Mouse (Mus musculus): ENCODE data around the gene Cdc42bpb. TPM values are rescaled to one million over a fixed set of nuclear protein-coding genes. Genes with fewer than 3 reads are reported as not detected.

The Cdc42bpb gene
- polyA plus RNA-seq, 2 experiments: 5.3 to 22.5 TPM

GRCm38 (mm10) chr12:111356216-111356615, 21.3 kb downstream of the Cdc42bpb start:
- Histone ChIP-seq H3K9me3 (ENCODE audit: control insufficient read depth, low read length) (no peaks in the 10 kb centered on the region), H3K4me3 (ENCODE audit: insufficient read depth in 1 of 2, low read depth in 2 of 2, low read length in 2 of 2) (no peak overlapping the region), H3K9ac (replicated peaks) (no peak overlapping the region), H3K36me3 (replicated peaks; ENCODE audit: control insufficient read depth, insufficient read depth, low read depth) (no peaks in the 10 kb centered on the region), H3K27me3 (ENCODE audit: control insufficient read depth, insufficient read depth, low read length) (no peaks in the 10 kb centered on the region), H3K4me1 (replicated peaks; ENCODE audit: control insufficient read depth in 2 of 2, insufficient read depth in 2 of 2, low read length in 1 of 2) (peaks cover 0 to 7% of the 10 kb centered on the region in 2 experiments; a peak in 1 of 4 replicates), H3K27ac (no peak overlapping the region), H3K4me2 (ENCODE audit: low read depth) (no peak overlapping the region)
- no peak for TF ChIP-seq EP300 (IDR thresholded peaks at IDR 0.05; ENCODE audit: low read depth)
- TF ChIP-seq CTCF (IDR thresholded peaks at IDR 0.05; ENCODE audit: low read depth): no peak
- 74% methylated on average over 8 of the region's 8 CpGs for WGBS (ENCODE audit: insufficient replicate concordance)
- ATAC-seq (ENCODE audit: insufficient read depth) (no peak), DNase-seq (ENCODE audit: low read depth in 3 of 3, low spot score in 3 of 3) (no peak)

DNA sequence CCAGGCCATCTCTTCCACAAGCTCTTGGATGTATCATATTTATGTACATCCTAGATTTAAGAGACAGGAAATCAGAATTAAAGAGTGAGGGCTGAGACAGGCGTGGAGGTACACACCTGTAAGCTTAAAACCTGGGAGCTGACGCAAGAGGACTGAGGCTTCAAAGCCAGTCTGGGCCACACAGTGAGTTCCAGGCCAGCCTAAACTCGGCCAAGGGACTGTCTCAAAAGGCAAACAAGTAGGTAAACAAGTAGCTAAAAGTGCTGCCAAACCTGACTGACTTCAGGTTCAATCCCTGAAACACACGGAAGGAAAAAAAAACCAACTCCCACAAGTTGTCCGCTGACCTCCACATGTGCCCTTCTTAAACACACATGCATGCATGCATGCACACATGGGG, 23.4 kb downstream of the Cdc42bpb start:
- H3K9me3 ChIP-seq (ENCODE audit: control insufficient read depth, low read length): no peaks in the 10 kb centered on the region
- H3K4me2 ChIP-seq (ENCODE audit: low read depth): no peak overlapping the region
- no peak overlapping the region for H3K9ac ChIP-seq (replicated peaks)
- no peak overlapping the region for H3K27ac ChIP-seq
- H3K4me3 ChIP-seq (ENCODE audit: insufficient read depth in 1 of 2, low read depth in 2 of 2, low read length in 2 of 2): no peak overlapping the region
- H3K4me1 ChIP-seq (replicated peaks; ENCODE audit: control insufficient read depth in 2 of 2, insufficient read depth in 2 of 2, low read length in 1 of 2): peaks cover 0 to 7% of the 10 kb centered on the region in 2 experiments; a peak in 1 of 4 replicates
- DNase-seq (ENCODE audit: low read depth in 3 of 3, low spot score in 3 of 3): no peak
- no peak for TF ChIP-seq EP300 (IDR thresholded peaks at IDR 0.05; ENCODE audit: low read depth)
- TF ChIP-seq CTCF (IDR thresholded peaks at IDR 0.05; ENCODE audit: low read depth): no peak
- no peaks in the 10 kb centered on the region for H3K27me3 ChIP-seq (ENCODE audit: control insufficient read depth, insufficient read depth, low read length)
- H3K36me3 ChIP-seq (replicated peaks; ENCODE audit: control insufficient read depth, insufficient read depth, low read depth): no peaks in the 10 kb centered on the region
- no peak for ATAC-seq (ENCODE audit: insufficient read depth)
- WGBS (ENCODE audit: insufficient replicate concordance): 60% methylated on average over 5 of the region's 5 CpGs

DNA sequence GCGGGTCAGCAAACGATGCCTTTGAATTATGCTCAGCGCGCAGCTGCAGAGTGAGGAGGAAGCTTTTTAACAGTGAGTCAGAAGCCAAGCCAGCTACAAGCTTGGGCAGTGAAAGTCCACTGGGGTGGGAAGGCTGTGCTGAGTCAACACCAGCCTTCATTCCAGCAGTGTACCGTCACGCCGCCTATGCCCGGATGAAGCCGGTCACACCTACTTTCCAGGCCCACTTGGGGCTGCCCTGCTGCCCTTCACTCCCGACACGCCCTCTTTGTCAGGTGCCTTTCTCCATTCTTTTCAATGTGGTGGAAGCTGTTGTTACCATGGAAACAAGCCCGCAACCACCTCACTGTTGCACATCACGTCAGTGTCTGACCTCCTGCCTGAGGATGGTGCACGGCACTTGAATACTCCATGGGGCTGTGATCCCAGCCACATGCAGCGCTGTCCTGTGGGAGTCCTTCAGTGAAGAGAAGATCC, 24.0 kb downstream of the Cdc42bpb start:
- ATAC-seq (ENCODE audit: insufficient read depth): peak; percentile 56

DNA sequence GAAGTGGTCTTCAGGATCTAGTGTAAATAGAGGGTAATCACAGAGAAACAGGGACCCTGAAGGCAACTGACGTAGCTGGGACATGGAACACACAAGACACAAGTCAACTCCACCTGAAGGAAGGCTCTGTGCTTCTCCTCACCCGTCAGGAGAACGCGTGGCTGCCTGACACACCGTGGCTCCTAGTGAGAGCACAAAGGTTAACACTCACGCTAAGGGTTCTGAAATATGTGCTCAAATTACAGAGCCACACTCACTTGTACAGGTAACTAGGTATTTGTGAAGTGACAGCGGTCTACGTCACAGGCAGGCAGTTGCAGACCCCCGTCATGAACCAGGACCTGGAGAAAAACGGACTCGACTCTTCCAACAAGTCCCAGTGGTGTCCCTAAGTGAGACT, 24.5 kb downstream of the Cdc42bpb start:
- H3K27me3 ChIP-seq (ENCODE audit: control insufficient read depth, insufficient read depth, low read length): no peaks in the 10 kb centered on the region
- H3K9ac ChIP-seq (replicated peaks): no peak overlapping the region
- H3K4me3 ChIP-seq (ENCODE audit: insufficient read depth in 1 of 2, low read depth in 2 of 2, low read length in 2 of 2): no peak overlapping the region
- WGBS (ENCODE audit: insufficient replicate concordance): 73% methylated on average over 11 of the region's 11 CpGs
- H3K4me2 ChIP-seq (ENCODE audit: low read depth): no peak overlapping the region
- no peaks in the 10 kb centered on the region for H3K36me3 ChIP-seq (replicated peaks; ENCODE audit: control insufficient read depth, insufficient read depth, low read depth)
- no peak for DNase-seq (ENCODE audit: low read depth in 3 of 3, low spot score in 3 of 3)
- TF ChIP-seq EP300 (IDR thresholded peaks at IDR 0.05; ENCODE audit: low read depth) (no peak), CTCF (IDR thresholded peaks at IDR 0.05; ENCODE audit: low read depth) (no peak)
- H3K27ac ChIP-seq: no peak overlapping the region
- ATAC-seq (ENCODE audit: insufficient read depth): no peak
- H3K9me3 ChIP-seq (ENCODE audit: control insufficient read depth, low read length): no peaks in the 10 kb centered on the region
- H3K4me1 ChIP-seq (replicated peaks; ENCODE audit: control insufficient read depth in 2 of 2, insufficient read depth in 2 of 2, low read length in 1 of 2): peaks cover 0 to 7% of the 10 kb centered on the region in 2 experiments; a peak in 1 of 4 replicates

More for the DNA sequence above, 24.0 kb downstream of the Cdc42bpb start:
- DNase-seq (ENCODE audit: low read depth in 3 of 3, low spot score in 3 of 3): peak in 1 of 3 experiments; percentile 16
- H3K4me3 ChIP-seq (ENCODE audit: insufficient read depth in 1 of 2, low read depth in 2 of 2, low read length in 2 of 2): no peak overlapping the region
- no peaks in the 10 kb centered on the region for H3K9me3 ChIP-seq (ENCODE audit: control insufficient read depth, low read length)
- WGBS (ENCODE audit: insufficient replicate concordance): 74% methylated on average over 15 of the region's 15 CpGs
- H3K27me3 ChIP-seq (ENCODE audit: control insufficient read depth, insufficient read depth, low read length): no peaks in the 10 kb centered on the region
- H3K9ac ChIP-seq (replicated peaks): no peak overlapping the region
- no peaks in the 10 kb centered on the region for H3K36me3 ChIP-seq (replicated peaks; ENCODE audit: control insufficient read depth, insufficient read depth, low read depth)
- no peak overlapping the region for H3K27ac ChIP-seq
- no peak overlapping the region for H3K4me2 ChIP-seq (ENCODE audit: low read depth)
- TF ChIP-seq CTCF (IDR thresholded peaks at IDR 0.05; ENCODE audit: low read depth): no peak
- TF ChIP-seq EP300 (IDR thresholded peaks at IDR 0.05; ENCODE audit: low read depth): no peak
- peaks cover 0 to 7% of the 10 kb centered on the region in 2 experiments; a peak in 1 of 4 replicates for H3K4me1 ChIP-seq (replicated peaks; ENCODE audit: control insufficient read depth in 2 of 2, insufficient read depth in 2 of 2, low read length in 1 of 2)

- no peaks in the 10 kb centered on the region for H3K9me3 ChIP-seq (ENCODE audit: control insufficient read depth, low read length)
- WGBS (ENCODE audit: insufficient replicate concordance): 58% methylated on average over 10 of the region's 10 CpGs
- no peaks in the 10 kb centered on the region for H3K36me3 ChIP-seq (replicated peaks; ENCODE audit: control insufficient read depth, insufficient read depth, low read depth)
- no peaks in the 10 kb centered on the region for H3K27me3 ChIP-seq (ENCODE audit: control insufficient read depth, insufficient read depth, low read length)
- no peak overlapping the region for H3K4me3 ChIP-seq (ENCODE audit: insufficient read depth in 1 of 2, low read depth in 2 of 2, low read length in 2 of 2)
- TF ChIP-seq EP300 (IDR thresholded peaks at IDR 0.05; ENCODE audit: low read depth) (no peak), CTCF (IDR thresholded peaks at IDR 0.05; ENCODE audit: low read depth) (no peak)
- no peak overlapping the region for H3K27ac ChIP-seq
- no peak overlapping the region for H3K9ac ChIP-seq (replicated peaks)
- H3K4me2 ChIP-seq (ENCODE audit: low read depth): no peak overlapping the region
- DNase-seq (ENCODE audit: low read depth in 3 of 3, low spot score in 3 of 3) (no peak), ATAC-seq (ENCODE audit: insufficient read depth) (no peak)
- H3K4me1 ChIP-seq (replicated peaks; ENCODE audit: control insufficient read depth in 2 of 2, insufficient read depth in 2 of 2, low read length in 1 of 2): peaks cover 0 to 7% of the 10 kb centered on the region in 2 experiments; a peak in 1 of 4 replicates
These were observed 25.0 kb downstream of the Cdc42bpb start for GRCm38 (mm10) chr12:111352520-111352919.
